Mouse (Mus musculus): Measurements from ENCODE around the gene Tmem8. TPM values are rescaled to one million over a fixed set of nuclear protein-coding genes. Genes with fewer than 3 reads are reported as not detected.
A peak's percentile ranks its signal among the peaks of the same experiment; 100 is the strongest.

Tmem8 gene
- 2.3 and 2.4 TPM in 2 replicates for polyA plus RNA-seq (2016; fragmentation: Nextera tagmentation; extraction: Ambion mirVana)

- Histone ChIP-seq H3K4me3 (peak within 1 kb of the TSS; percentile 70), H3K36me3 (no peaks in the 10 kb centered on the region), H3K9me3 (no peaks in the 10 kb centered on the region), H3K4me2 (replicated peaks) (peak within 1 kb of the TSS; percentile 96), H3K4me1 (peaks cover 13% of the 10 kb centered on the region), H3K27me3 (replicated peaks) (peaks cover 66% of the 10 kb centered on the region), H3K27ac (no peak within 1 kb of the TSS), H3K9ac (peak within 1 kb of the TSS; percentile 76)
- 1% methylated on average over 75 of the region's 75 CpGs for WGBS
- ATAC-seq (ENCODE audit: low FRiP score, low read depth), result peak; percentile 51; the same call in 1 of the 2 replicates
These were observed at the start of gene Tmem8 for GRCm38 (mm10) chr17:26113181-26113948. Tmem8 (plus strand) TSS chr17:26113299.

- 78% methylated on average over 6 of the region's 6 CpGs for WGBS
- Histone ChIP-seq H3K4me3 (peak overlapping the region; percentile 13; the same call in 1 of the 2 replicates), H3K9ac (0 out of 2 replicates have a peak overlapping the region, but pooled peaks have one; percentile 29), H3K9me3 (no peaks in the 10 kb centered on the region), H3K4me2 (replicated peaks) (peak overlapping the region; percentile 45), H3K27ac (no peak overlapping the region), H3K27me3 (replicated peaks) (no peaks in the 10 kb centered on the region), H3K36me3 (peaks cover 23% of the 10 kb centered on the region), H3K4me1 (peaks cover 60% of the 10 kb centered on the region)
- ATAC-seq (ENCODE audit: low FRiP score, low read depth), result no peak
These were observed 48.2 kb upstream of the Tmem8 start for GRCm38 (mm10) chr17:26064916-26065315.

GRCm38 (mm10) chr17:26066488-26067020, 46.5 kb upstream of the Tmem8 start:
- Histone ChIP-seq H3K27me3 (replicated peaks) (peaks cover 7% of the 10 kb centered on the region), H3K36me3 (peaks cover 23% of the 10 kb centered on the region), H3K27ac (no peak overlapping the region), H3K4me3 (peak overlapping the region; percentile 85), H3K4me2 (replicated peaks) (peak overlapping the region; percentile 95), H3K4me1 (peaks cover 58% of the 10 kb centered on the region), H3K9ac (0 out of 2 replicates have a peak overlapping the region, but pooled peaks have one; percentile 94), H3K9me3 (no peaks in the 10 kb centered on the region)
- 93% methylated on average over 7 of the region's 7 CpGs for WGBS
- no peak for ATAC-seq (ENCODE audit: low FRiP score, low read depth)

- Histone ChIP-seq H3K27ac (peak overlapping the region; percentile 92; the same call in 1 of the 2 replicates), H3K27me3 (replicated peaks) (peaks cover 7% of the 10 kb centered on the region), H3K4me1 (peaks cover 50% of the 10 kb centered on the region), H3K9ac (peak overlapping the region; percentile 94), H3K9me3 (no peaks in the 10 kb centered on the region), H3K4me3 (peak overlapping the region; percentile 85), H3K36me3 (peaks cover 17% of the 10 kb centered on the region), H3K4me2 (replicated peaks) (peak overlapping the region; percentile 95)
- no peak; the same call in 1 of the 2 replicates for ATAC-seq (ENCODE audit: low FRiP score, low read depth)
- 1% methylated on average over 44 of the region's 44 CpGs for WGBS
These were observed 44.9 kb upstream of the Tmem8 start for GRCm38 (mm10) chr17:26068024-26068830.

GRCm38 (mm10) chr17:26068831-26069739, 44.0 kb upstream of the Tmem8 start, which contains the start of gene Rab11fip3:
Rab11fip3 (minus strand) TSS chr17:26069555.
- Histone ChIP-seq H3K27ac (peak within 1 kb of the TSS; percentile 92), H3K27me3 (replicated peaks) (peaks cover 7% of the 10 kb centered on the region), H3K9me3 (no peaks in the 10 kb centered on the region), H3K36me3 (peaks cover 12% of the 10 kb centered on the region), H3K4me3 (peak within 1 kb of the TSS; percentile 85), H3K4me1 (peaks cover 44% of the 10 kb centered on the region), H3K9ac (peak within 1 kb of the TSS; percentile 94), H3K4me2 (replicated peaks) (peak within 1 kb of the TSS; percentile 95)
- ATAC-seq (ENCODE audit: low FRiP score, low read depth), result peak; percentile 95
- WGBS, result under 1% methylated on average over 94 of the region's 94 CpGs

GRCm38 (mm10) chr17:26070136-26070535, 43.0 kb upstream of the Tmem8 start:
- H3K4me3 ChIP-seq, result peak overlapping the region; percentile 85; the same call in 1 of the 2 replicates
- H3K4me2 ChIP-seq (replicated peaks), result peak overlapping the region; percentile 95
- no peak overlapping the region for H3K27ac ChIP-seq
- no peaks in the 10 kb centered on the region for H3K9me3 ChIP-seq
- peaks cover 3% of the 10 kb centered on the region for H3K36me3 ChIP-seq
- no peak for ATAC-seq (ENCODE audit: low FRiP score, low read depth)
- 42% methylated on average over 6 of the region's 6 CpGs for WGBS
- H3K27me3 ChIP-seq (replicated peaks), result peaks cover 7% of the 10 kb centered on the region
- H3K4me1 ChIP-seq, result peaks cover 34% of the 10 kb centered on the region
- peak overlapping the region; percentile 94; the same call in 1 of the 2 replicates for H3K9ac ChIP-seq

- 62% methylated on average over 3 of the region's 3 CpGs for WGBS
- peaks cover 7% of the 10 kb centered on the region for H3K27me3 ChIP-seq (replicated peaks)
These were observed 37.9 kb upstream of the Tmem8 start for GRCm38 (mm10) chr17:26075246-26075645.

GRCm38 (mm10) chr17:26078851-26079250, 34.2 kb upstream of the Tmem8 start:
- Histone ChIP-seq H3K27ac (no peak overlapping the region), H3K9ac (no peak overlapping the region), H3K4me1 (no peaks in the 10 kb centered on the region), H3K27me3 (replicated peaks) (no peaks in the 10 kb centered on the region), H3K9me3 (no peaks in the 10 kb centered on the region), H3K4me2 (replicated peaks) (no peak overlapping the region), H3K4me3 (no peak overlapping the region), H3K36me3 (peaks cover 8% of the 10 kb centered on the region; the same call in 1 of the 2 replicates)
- no peak for ATAC-seq (ENCODE audit: low FRiP score, low read depth)
- WGBS, result 76% methylated on average over 2 of the region's 2 CpGs

More at GRCm38 (mm10) chr17:26075246-26075645, 37.9 kb upstream of the Tmem8 start:
- no peak overlapping the region for H3K27ac ChIP-seq
- H3K4me1 ChIP-seq, result no peaks in the 10 kb centered on the region
- no peak overlapping the region for H3K4me2 ChIP-seq (replicated peaks)
- H3K4me3 ChIP-seq, result no peak overlapping the region
- no peak overlapping the region for H3K9ac ChIP-seq
- ATAC-seq (ENCODE audit: low FRiP score, low read depth), result no peak
- H3K36me3 ChIP-seq, result no peaks in the 10 kb centered on the region
- no peaks in the 10 kb centered on the region for H3K9me3 ChIP-seq

- Histone ChIP-seq H3K4me2 (replicated peaks) (no peak overlapping the region), H3K27ac (no peak overlapping the region), H3K9me3 (no peaks in the 10 kb centered on the region), H3K9ac (no peak overlapping the region), H3K4me1 (no peaks in the 10 kb centered on the region), H3K27me3 (replicated peaks) (no peaks in the 10 kb centered on the region), H3K4me3 (no peak overlapping the region), H3K36me3 (peaks cover 8% of the 10 kb centered on the region; the same call in 1 of the 2 replicates)
- 49% methylated on average over 2 of the region's 2 CpGs for WGBS
- no peak for ATAC-seq (ENCODE audit: low FRiP score, low read depth)
These were observed 32.2 kb upstream of the Tmem8 start for GRCm38 (mm10) chr17:26080867-26081266.

- Histone ChIP-seq H3K27me3 (replicated peaks) (no peaks in the 10 kb centered on the region), H3K4me3 (no peak overlapping the region), H3K9me3 (no peaks in the 10 kb centered on the region), H3K9ac (no peak overlapping the region), H3K4me2 (replicated peaks) (no peak overlapping the region), H3K36me3 (peaks cover 6% of the 10 kb centered on the region), H3K27ac (no peak overlapping the region), H3K4me1 (no peaks in the 10 kb centered on the region)
- 93% methylated on average over 9 of the region's 9 CpGs for WGBS
- no peak for ATAC-seq (ENCODE audit: low FRiP score, low read depth)
These were observed 26.0 kb upstream of the Tmem8 start for GRCm38 (mm10) chr17:26087059-26087564.
